Mouse (Mus musculus): ENCODE results near the gene Ccdc6.

DNA sequence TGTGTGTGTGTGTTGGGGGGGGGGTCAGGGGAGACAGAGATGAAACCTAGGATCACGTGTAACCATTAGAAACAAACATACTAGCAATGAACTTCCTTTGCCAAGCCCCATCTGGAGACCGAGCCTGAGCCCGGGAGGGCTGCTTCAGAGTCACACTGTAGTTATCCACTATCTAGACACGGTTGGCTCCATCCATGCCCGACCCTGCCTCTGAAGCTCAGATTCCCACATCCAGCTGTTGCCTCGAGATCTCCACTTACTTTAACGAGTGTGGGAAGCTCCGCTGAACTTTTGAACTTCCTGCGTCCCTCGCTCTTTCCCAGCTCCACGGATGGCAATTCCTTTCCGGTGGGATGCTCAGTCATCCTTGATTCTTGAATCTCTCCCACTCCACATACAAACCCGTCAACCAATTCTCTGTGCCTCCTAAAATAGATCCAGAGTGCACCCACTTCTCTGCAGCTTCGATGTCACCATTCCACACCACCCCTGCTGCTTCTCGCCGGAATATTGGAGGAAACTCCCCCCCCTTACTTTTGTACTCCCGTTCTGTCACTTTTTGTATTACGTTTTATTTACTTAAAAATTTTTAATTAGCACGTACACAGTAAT is 15.3 kb upstream of the Ccdc6 start:
- TF ChIP-seq GATA1 (IDR thresholded peaks at IDR 0.05; ENCODE audit: low read length) (no peak), TAL1 (IDR thresholded peaks at IDR 0.05; ENCODE audit: low read length) (no peak)

Data from erythroblast, embryonic 14.5 days (primary cell).